Mouse (Mus musculus) embryonic fibroblast, embryonic 13.5 days (primary cell): Measurements from ENCODE around the gene Zfp786.

Experiments
- CTCF ChIP-seq: IDR thresholded peaks from 2 replicates; pipeline ENCODE4 v1.5.1; 2011; ENCODE audit warnings: mild to moderate bottlenecking, control low read depth, low read length, moderate library complexity, borderline replicate concordance; ENCODE audit not compliant: insufficient read depth
- POLR2A ChIP-seq: IDR thresholded peaks from 2 replicates; pipeline ENCODE4 v1.6.1; 2011; ENCODE audit warnings: low read depth, mild to moderate bottlenecking, control low read depth, low read length, moderate library complexity

DNA sequence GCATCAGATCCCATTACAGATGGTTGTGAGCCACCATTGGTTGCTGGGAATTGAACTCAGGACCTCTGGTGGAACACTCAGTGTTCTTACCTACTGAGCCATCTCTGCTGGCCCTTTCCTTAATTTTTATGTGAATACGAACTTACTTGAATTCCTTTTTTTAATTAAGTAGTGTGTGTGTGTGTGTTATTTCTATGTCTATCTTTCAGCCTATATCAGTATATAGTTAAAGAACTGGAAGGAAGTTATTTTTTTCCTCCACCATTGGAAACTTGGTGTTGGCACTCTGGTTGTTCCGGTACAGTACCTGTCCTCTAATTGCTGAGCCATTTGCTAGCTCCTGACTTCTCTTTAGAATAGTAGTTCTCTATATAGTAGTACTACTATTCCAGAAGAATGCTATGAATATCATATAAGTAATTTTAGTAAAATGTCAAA, 50.1 kb downstream of the Zfp786 start:
- no peak for TF ChIP-seq CTCF
- no peak for TF ChIP-seq POLR2A
